In genomic region chr9:92458059-92458402, GRCm38 (mm10) we compare ENCODE assay signal across 8 mouse cellular contexts. TPM values are rescaled to one million over a fixed set of nuclear protein-coding genes. Genes with fewer than 3 reads are reported as not detected.
DNase-seq lines count a peak whose midpoint lies in the region; ATAC-seq and TF ChIP-seq lines count a peak whose summit lies in the region.

No protein-coding gene starts in this region.

- no peaks in the 10 kb centered on the region for H3K4me1 ChIP-seq in heart, embryonic 12.5 days (replicated peaks)
- H3K4me1 ChIP-seq in ES-E14 (ENCODE audit: control insufficient read depth in 2 of 2, insufficient read depth in 2 of 2, low read length in 2 of 2, poor library complexity in 1 of 2), result no peaks in the 10 kb centered on the region
- no peaks in the 10 kb centered on the region for H3K4me1 ChIP-seq in forebrain, postnatal 0 days (ENCODE audit: insufficient read depth)
- peaks cover 11% of the 10 kb centered on the region for H3K4me1 ChIP-seq in midbrain, embryonic 10.5 days

- peak overlapping the region; percentile 77 for H3K4me3 ChIP-seq in heart, embryonic 12.5 days
- peak overlapping the region; percentile 66 to 69 for H3K4me3 ChIP-seq in ES-E14 (ENCODE audit: insufficient read depth in 1 of 2, low read depth in 1 of 2, low read length in 2 of 2, poor library complexity in 1 of 2, severe bottlenecking in 1 of 2)
- peak overlapping the region; percentile 61 for H3K4me3 ChIP-seq in forebrain, postnatal 0 days (ENCODE audit: low read depth, low read length)
- H3K4me3 ChIP-seq in midbrain, embryonic 10.5 days, result peak overlapping the region; percentile 76

- 5% methylated on average over 5 of the region's 5 CpGs for WGBS in heart, embryonic 12.5 days
- WGBS in forebrain, postnatal 0 days, result 2% methylated on average over 5 of the region's 5 CpGs
- 14% methylated on average over 5 of the region's 5 CpGs for WGBS in midbrain, embryonic 10.5 days

- no peaks in the 10 kb centered on the region for H3K9me3 ChIP-seq in heart, embryonic 12.5 days (replicated peaks)
- H3K9me3 ChIP-seq in ES-E14 (ENCODE audit: control insufficient read depth, insufficient read depth, low read depth, low read length), result no peaks in the 10 kb centered on the region
- no peaks in the 10 kb centered on the region for H3K9me3 ChIP-seq in forebrain, postnatal 0 days (ENCODE audit: low read length)
- H3K9me3 ChIP-seq in midbrain, embryonic 10.5 days (replicated peaks), result no peaks in the 10 kb centered on the region

- no peaks in the 10 kb centered on the region for H3K27me3 ChIP-seq in heart, embryonic 12.5 days (replicated peaks)
- no peaks in the 10 kb centered on the region for H3K27me3 ChIP-seq in forebrain, postnatal 0 days (ENCODE audit: insufficient read depth, low read length)
- no peaks in the 10 kb centered on the region for H3K27me3 ChIP-seq in midbrain, embryonic 10.5 days (ENCODE audit: low read depth, poor library complexity, severe bottlenecking)

- ATAC-seq in heart, embryonic 12.5 days (ENCODE audit: insufficient number of reproducible peaks, low FRiP score), result no peak
- ATAC-seq in forebrain, postnatal 0 days, result peak; percentile 58; the same call in 1 of the 2 replicates

- DNase-seq in heart, postnatal 25 days (ENCODE audit: low spot score), result no peak
- DNase-seq in ES-E14 (ENCODE audit: low read depth, low spot score), result no peak
- no peak for DNase-seq in forebrain, postnatal 0 days
- no peak for DNase-seq in midbrain, embryonic 10.5 days (ENCODE audit: low spot score)
- no peak for DNase-seq in adrenal gland, postnatal 14 days
- no peak for DNase-seq in gastrocnemius, adult 8-10 months (ENCODE audit: low spot score in 2 of 2)
- DNase-seq in cerebellum, postnatal 25 days, result no peak

- H3K27ac ChIP-seq in heart, embryonic 12.5 days (ENCODE audit: poor library complexity, severe bottlenecking), result no peak overlapping the region
- H3K27ac ChIP-seq in ES-E14 (ENCODE audit: insufficient read depth, low read depth, low read length, poor library complexity, severe bottlenecking), result no peak overlapping the region
- no peak overlapping the region for H3K27ac ChIP-seq in forebrain, postnatal 0 days (ENCODE audit: low read depth, low read length)
- peak overlapping the region; percentile 91 for H3K27ac ChIP-seq in midbrain, embryonic 10.5 days (replicated peaks)

- TF ChIP-seq CTCF in forebrain, postnatal 0 days (IDR thresholded peaks at IDR 0.05; ENCODE audit: low read depth), result no peak

- no peaks in the 10 kb centered on the region for H3K36me3 ChIP-seq in heart, embryonic 12.5 days
- no peaks in the 10 kb centered on the region for H3K36me3 ChIP-seq in ES-E14 (ENCODE audit: control insufficient read depth, insufficient read depth, low read length, poor library complexity, severe bottlenecking)
- no peaks in the 10 kb centered on the region for H3K36me3 ChIP-seq in forebrain, postnatal 0 days (ENCODE audit: insufficient read depth)
- H3K36me3 ChIP-seq in midbrain, embryonic 10.5 days, result no peaks in the 10 kb centered on the region

- H3K9ac ChIP-seq in heart, embryonic 12.5 days, result peak overlapping the region; percentile 83
- peak overlapping the region; percentile 59; the same call in 1 of the 2 replicates for H3K9ac ChIP-seq in ES-E14 (ENCODE audit: insufficient read depth, low read depth, low read length, poor library complexity, severe bottlenecking)
- peak overlapping the region; percentile 58 for H3K9ac ChIP-seq in forebrain, postnatal 0 days

- intact Hi-C loops in heart, postnatal 25 days (cut with DNase I), result loop anchor here (5.0 kb wide), 4 partner anchors 46 to 206 kb away; partner anchors contain the start of gene Plod2

- peak overlapping the region; percentile 91 for H3K4me2 ChIP-seq in heart, embryonic 12.5 days
- peak overlapping the region; percentile 98 for H3K4me2 ChIP-seq in forebrain, postnatal 0 days (ENCODE audit: low read depth)

- in situ Hi-C loops in ES-E14 (cut with MboI; ENCODE audit: low sequenced_read_pairs in 2 of 2, unreplicated experiment in 2 of 2), result no loop called here

TF ChIP-seq in ES-E14, 5 proteins besides CTCF, POLR2A, EP300 and RAD21:
- TF ChIP-seq HCFC1 (IDR thresholded peaks at IDR 0.05; ENCODE audit: borderline replicate concordance, insufficient read depth, low read length) (no peak), ZC3H11A (IDR thresholded peaks at IDR 0.05; ENCODE audit: borderline replicate concordance, low read depth, low read length) (no peak), MAFK (IDR thresholded peaks at IDR 0.05; ENCODE audit: insufficient read depth, low read depth, low read length) (no peak)

RNA-seq across cellular contexts. Expression of gene Plscr4, which starts 0.9 kb away (rescaled TPM):
- 2.9 and 3.9 TPM in 2 replicates for polyA plus RNA-seq in heart, embryonic 12.5 days (2016; fragmentation: Nextera tagmentation; extraction: Ambion mirVana)
- 1 to 10 TPM; 6.2 to 8.5 TPM for total RNA-seq in heart, postnatal 25 days (2021)
- 0.09 TPM in 1 of 2 replicates, not detected in the other for total RNA-seq in ES-E14 (2012; rRNA removed)
- total RNA-seq in forebrain, postnatal 0 days (2014; rRNA removed), result 1.0 and 1.7 TPM in 2 replicates
- 2.1 and 3.0 TPM in 2 replicates for polyA plus RNA-seq in forebrain, postnatal 0 days (2015; fragmentation: Nextera tagmentation; extraction: Ambion mirVana)
- 1.2 and 1.5 TPM in 2 replicates for polyA plus RNA-seq in midbrain, embryonic 10.5 days (2016; fragmentation: Nextera tagmentation; extraction: Ambion mirVana)
- total RNA-seq in adrenal gland, postnatal 14 days (2021), result 12.0 and 13.1 TPM in 2 replicates
- 1 to 10 TPM; 1.9 to 3.2 (median 2.7) TPM for total RNA-seq in gastrocnemius, adult 8-10 months (2022)
